Mouse (Mus musculus) ES-E14 (cell line): ENCODE data around the gene Gm4894. TPM values are rescaled to one million over a fixed set of nuclear protein-coding genes. Genes with fewer than 3 reads are reported as not detected.

Experiments
- DNase-seq: peaks from one replicate; pipeline ENCODE4 v3.0.0-alpha.2; 2013; ENCODE audit warnings: low read depth, low spot score
- H3K27ac ChIP-seq: 2 replicates; pipeline ENCODE4 v1.5.1; 2012; ENCODE audit warnings: low read depth, mild to moderate bottlenecking, low read length, moderate library complexity, mixed read lengths; ENCODE audit not compliant: poor library complexity, insufficient read depth, severe bottlenecking
- H3K36me3 ChIP-seq: 2 replicates; pipeline ENCODE4 v1.6.1; 2012; ENCODE audit warnings: mild to moderate bottlenecking, low read length, moderate library complexity, mixed read lengths; ENCODE audit not compliant: control insufficient read depth, poor library complexity, insufficient read depth, severe bottlenecking
- H3K4me1 ChIP-seq, 2 experiments: fragments of 150-350 bp in 1 of 2; sonication (generic) in 1 of 2; 2 replicates each; pipeline ENCODE4 v1.6.1; 2012; ENCODE audit warnings: low read length in 2 of 2, mild to moderate bottlenecking in 1 of 2, mixed read lengths in 1 of 2; ENCODE audit not compliant: control insufficient read depth in 2 of 2, insufficient read depth in 2 of 2, poor library complexity in 1 of 2
- H3K4me3 ChIP-seq, 2 experiments: fragments of 150-350 bp in 1 of 2; sonication (generic) in 1 of 2; 2 replicates each; pipeline ENCODE4 v1.5.1; 2012; ENCODE audit warnings: low read length in 2 of 2, low read depth in 1 of 2, mild to moderate bottlenecking in 1 of 2, mixed read lengths in 1 of 2; ENCODE audit not compliant: insufficient read depth in 1 of 2, poor library complexity in 1 of 2, severe bottlenecking in 1 of 2
- H3K9ac ChIP-seq: 2 replicates; pipeline ENCODE4 v1.6.1; 2012; ENCODE audit warnings: low read depth, mild to moderate bottlenecking, low read length, mixed read lengths; ENCODE audit not compliant: poor library complexity, insufficient read depth, severe bottlenecking
- H3K9me3 ChIP-seq: fragments of 150-350 bp; sonication (generic); 2 replicates; pipeline ENCODE4 v1.6.1; 2012; ENCODE audit warnings: low read depth, mild to moderate bottlenecking, low read length; ENCODE audit not compliant: control insufficient read depth, insufficient read depth
- CHD2 ChIP-seq: IDR thresholded peaks from 2 replicates; pipeline ENCODE4 v1.6.1; 2014; ENCODE audit warnings: mild to moderate bottlenecking, low read depth, low read length, inconsistent platforms
- HCFC1 ChIP-seq: IDR thresholded peaks from 2 replicates; pipeline ENCODE4 v1.6.1; 2012; ENCODE audit warnings: low read length, inconsistent platforms, borderline replicate concordance; ENCODE audit not compliant: insufficient read depth
- MAFK ChIP-seq: IDR thresholded peaks from 2 replicates; pipeline ENCODE4 v1.6.1; 2014; ENCODE audit warnings: mild to moderate bottlenecking, low read depth, low read length, inconsistent platforms; ENCODE audit not compliant: insufficient read depth
- ZC3H11A ChIP-seq: IDR thresholded peaks from 2 replicates; pipeline ENCODE4 v1.6.1; 2012; ENCODE audit warnings: low read depth, mild to moderate bottlenecking, inconsistent platforms, low read length, borderline replicate concordance
- ZNF384 ChIP-seq: IDR thresholded peaks from 2 replicates; pipeline ENCODE4 v1.6.1; 2012; ENCODE audit warnings: low read depth, low read length, inconsistent platforms
- in situ Hi-C, 2 experiments: fragments of 600-800 bp; cut with MboI; formaldehyde crosslinking; loops; one replicate each; pipeline ENCODE4 v1.15.1; 2025; ENCODE audit warnings: low sequenced_read_pairs in 2 of 2, inconsistent platforms in 1 of 2; ENCODE audit not compliant: unreplicated experiment in 2 of 2
- total RNA-seq: library from RNA; depleted of rRNA; stranded (reverse); fragments of 300-350 nt; gene quantifications from 2 replicates; pipeline ENCODE4 v1.2.3, GENCODE M21; 2012; rRNA removed

The Gm4894 gene
- total RNA-seq, 1 experiment: not detected

DNA sequence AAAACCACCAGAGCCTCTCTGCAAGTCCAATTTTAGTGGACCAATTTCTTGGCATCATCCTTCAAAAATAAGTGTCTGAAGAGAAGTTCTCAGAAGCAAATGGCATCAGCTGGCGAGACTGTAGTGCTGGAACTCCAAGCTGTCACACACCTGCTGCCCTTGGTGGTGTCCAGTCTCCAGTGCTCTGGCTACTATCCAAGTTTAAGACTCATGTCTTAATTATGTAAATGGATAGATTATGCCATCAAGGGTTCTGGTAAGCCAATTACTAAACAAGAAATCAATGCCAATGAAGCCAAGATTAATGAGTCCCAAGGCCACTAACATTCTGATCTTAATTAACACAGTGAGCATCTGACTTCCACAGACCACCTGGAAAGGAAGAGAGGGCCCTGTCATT lies 44.8 kb downstream of the Gm4894 start:
- in situ Hi-C loops: no loop called here
- H3K4me1 ChIP-seq: no peaks in the 10 kb centered on the region
- H3K9ac ChIP-seq: no peak overlapping the region

DNA sequence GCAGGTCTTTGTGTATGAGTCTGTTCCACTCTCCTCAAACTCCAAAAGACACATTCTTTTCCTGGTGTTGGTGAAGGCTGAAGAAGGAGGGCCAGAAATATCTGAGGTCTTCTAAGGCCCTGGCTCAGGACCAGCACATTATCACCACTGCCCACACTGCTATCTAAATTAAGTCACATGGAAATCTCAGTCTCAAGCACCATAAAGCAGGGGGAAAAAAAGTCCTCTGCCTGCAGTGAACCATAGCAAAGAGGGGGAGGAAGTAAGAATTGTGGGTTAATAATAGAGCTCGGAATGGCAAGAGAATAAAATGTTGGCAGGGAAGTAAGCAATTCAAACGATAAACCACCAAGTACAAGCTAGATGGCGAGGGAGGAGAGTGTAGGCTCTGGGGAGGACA lies 57.2 kb downstream of the Gm4894 start:
- H3K9me3 ChIP-seq: no peaks in the 10 kb centered on the region
- in situ Hi-C loops: no loop called here
- H3K4me1 ChIP-seq: no peaks in the 10 kb centered on the region
- no peak overlapping the region for H3K4me3 ChIP-seq
- no peak for DNase-seq
- H3K27ac ChIP-seq: no peak overlapping the region
- TF ChIP-seq MAFK (no peak), HCFC1 (no peak), ZC3H11A (no peak)
- H3K9ac ChIP-seq: no peak overlapping the region
- no peaks in the 10 kb centered on the region for H3K36me3 ChIP-seq

More for the DNA sequence above, 44.8 kb downstream of the Gm4894 start:
- H3K4me3 ChIP-seq: no peak overlapping the region
- no peaks in the 10 kb centered on the region for H3K36me3 ChIP-seq
- DNase-seq: no peak
- TF ChIP-seq ZC3H11A (no peak), HCFC1 (no peak), MAFK (no peak), ZNF384 (no peak), CHD2 (no peak)
- no peak overlapping the region for H3K27ac ChIP-seq
- H3K9me3 ChIP-seq: no peaks in the 10 kb centered on the region

DNA sequence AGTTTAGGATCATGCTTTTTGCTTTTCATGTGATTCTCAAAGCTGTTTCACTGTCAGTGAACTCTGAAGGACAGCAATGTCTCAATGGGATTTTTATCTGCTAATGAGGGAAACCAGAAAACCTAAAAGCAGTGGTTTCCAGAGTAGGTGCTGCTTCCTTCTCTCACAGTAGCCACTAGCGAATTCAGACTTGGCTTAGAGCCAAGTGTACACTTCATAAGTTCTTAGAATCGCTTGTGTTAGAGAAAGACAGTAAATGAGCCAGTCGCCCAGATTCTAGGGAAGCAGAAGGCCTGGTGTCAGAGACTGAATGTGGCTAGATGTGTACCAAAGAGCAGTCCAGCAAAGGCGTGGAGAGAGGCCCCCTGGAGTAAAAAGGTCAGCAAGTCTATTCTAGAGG lies 60.5 kb downstream of the Gm4894 start:
- no peaks in the 10 kb centered on the region for H3K4me1 ChIP-seq
- H3K36me3 ChIP-seq: no peaks in the 10 kb centered on the region
- no peak overlapping the region for H3K9ac ChIP-seq

GRCm38 (mm10) chr9:49318638-49319037 lies 68.3 kb downstream of the Gm4894 start:
- H3K27ac ChIP-seq: no peak overlapping the region
- no peaks in the 10 kb centered on the region for H3K9me3 ChIP-seq
- no peak overlapping the region for H3K4me3 ChIP-seq
- H3K9ac ChIP-seq: no peak overlapping the region
- no peaks in the 10 kb centered on the region for H3K4me1 ChIP-seq
- in situ Hi-C loops: no loop called here
- no peak for DNase-seq
- TF ChIP-seq MAFK: no peak
- TF ChIP-seq HCFC1: no peak
- TF ChIP-seq CHD2: no peak
- no peak for TF ChIP-seq ZNF384
- no peaks in the 10 kb centered on the region for H3K36me3 ChIP-seq

More for the DNA sequence above, 60.5 kb downstream of the Gm4894 start:
- no peak overlapping the region for H3K27ac ChIP-seq
- no peaks in the 10 kb centered on the region for H3K9me3 ChIP-seq
- H3K4me3 ChIP-seq: no peak overlapping the region
- no peak for DNase-seq
- TF ChIP-seq CHD2 (no peak), ZC3H11A (no peak), MAFK (no peak), ZNF384 (no peak), HCFC1 (no peak)
- in situ Hi-C loops: no loop called here

Other genes with a start within 250 kb of the Gm4894 start
- 37.1 and 42.5 TPM in 2 replicates for gene Zw10, start 194.9 kb upstream of the Gm4894 start, total RNA-seq
- 1.1 and 2.1 TPM in 2 replicates for gene Tmprss5, start 169.3 kb upstream of the Gm4894 start, total RNA-seq
- 0.11 TPM in 1 of 2 replicates, not detected in the other for gene Drd2, start 90.1 kb downstream of the Gm4894 start, total RNA-seq
- gene Ankk1, start 176.5 kb downstream of the Gm4894 start, total RNA-seq: 0.16 and 0.94 TPM in 2 replicates
- gene Ttc12, start 235.7 kb downstream of the Gm4894 start, total RNA-seq: 2.1 and 2.5 TPM in 2 replicates